Mouse (Mus musculus) right cerebral cortex, postnatal 25 days (tissue): ENCODE results near the gene Clec16a.

Experiments
- DNase-seq: peaks from one replicate; pipeline ENCODE4 v3.0.0; 2022

The Clec16a gene

GRCm38 (mm10) chr16:10683193-10684000 is 138.3 kb downstream of the Clec16a start:
- DNase-seq: no peak

- no peak for DNase-seq
These were observed 144.7 kb downstream of the Clec16a start for GRCm38 (mm10) chr16:10689748-10690318.

GRCm38 (mm10) chr16:10690442-10690841 is 145.3 kb downstream of the Clec16a start:
- DNase-seq: no peak

GRCm38 (mm10) chr16:10691705-10692104 is 146.6 kb downstream of the Clec16a start:
- no peak for DNase-seq

GRCm38 (mm10) chr16:10692848-10693247 is 147.7 kb downstream of the Clec16a start:
- DNase-seq: no peak

- no peak for DNase-seq
These were observed 148.3 kb downstream of the Clec16a start for GRCm38 (mm10) chr16:10693424-10693823.

- DNase-seq: no peak
These were observed 149.3 kb downstream of the Clec16a start for GRCm38 (mm10) chr16:10694414-10694851.

GRCm38 (mm10) chr16:10697861-10698659 is 152.9 kb downstream of the Clec16a start:
- no peak for DNase-seq

- DNase-seq: no peak
These were observed 154.2 kb downstream of the Clec16a start for GRCm38 (mm10) chr16:10699316-10699715.

- DNase-seq: no peak
These were observed 155.0 kb downstream of the Clec16a start for GRCm38 (mm10) chr16:10700160-10700559.

GRCm38 (mm10) chr16:10702399-10702798 is 157.3 kb downstream of the Clec16a start:
- DNase-seq: no peak

- DNase-seq: no peak
These were observed 158.8 kb downstream of the Clec16a start for GRCm38 (mm10) chr16:10703932-10704331.

- DNase-seq: no peak
These were observed 160.3 kb downstream of the Clec16a start for GRCm38 (mm10) chr16:10705396-10705795.

- DNase-seq: no peak
These were observed 166.4 kb downstream of the Clec16a start for GRCm38 (mm10) chr16:10711524-10711923.

GRCm38 (mm10) chr16:10713041-10713440 is 167.9 kb downstream of the Clec16a start:
- no peak for DNase-seq

- no peak for DNase-seq
These were observed 168.5 kb downstream of the Clec16a start for GRCm38 (mm10) chr16:10713441-10714239.

- no peak for DNase-seq
These were observed 170.1 kb downstream of the Clec16a start for GRCm38 (mm10) chr16:10715211-10715610.

- no peak for DNase-seq
These were observed 170.5 kb downstream of the Clec16a start for GRCm38 (mm10) chr16:10715632-10716031.

- no peak for DNase-seq
These were observed 171.6 kb downstream of the Clec16a start for GRCm38 (mm10) chr16:10716696-10717095.

- no peak for DNase-seq
These were observed 174.8 kb downstream of the Clec16a start for GRCm38 (mm10) chr16:10719971-10720370.

GRCm38 (mm10) chr16:10722882-10723544 is 177.9 kb downstream of the Clec16a start:
- no peak for DNase-seq
